Mouse (Mus musculus): ENCODE results near the gene Ntsr2.

DNA sequence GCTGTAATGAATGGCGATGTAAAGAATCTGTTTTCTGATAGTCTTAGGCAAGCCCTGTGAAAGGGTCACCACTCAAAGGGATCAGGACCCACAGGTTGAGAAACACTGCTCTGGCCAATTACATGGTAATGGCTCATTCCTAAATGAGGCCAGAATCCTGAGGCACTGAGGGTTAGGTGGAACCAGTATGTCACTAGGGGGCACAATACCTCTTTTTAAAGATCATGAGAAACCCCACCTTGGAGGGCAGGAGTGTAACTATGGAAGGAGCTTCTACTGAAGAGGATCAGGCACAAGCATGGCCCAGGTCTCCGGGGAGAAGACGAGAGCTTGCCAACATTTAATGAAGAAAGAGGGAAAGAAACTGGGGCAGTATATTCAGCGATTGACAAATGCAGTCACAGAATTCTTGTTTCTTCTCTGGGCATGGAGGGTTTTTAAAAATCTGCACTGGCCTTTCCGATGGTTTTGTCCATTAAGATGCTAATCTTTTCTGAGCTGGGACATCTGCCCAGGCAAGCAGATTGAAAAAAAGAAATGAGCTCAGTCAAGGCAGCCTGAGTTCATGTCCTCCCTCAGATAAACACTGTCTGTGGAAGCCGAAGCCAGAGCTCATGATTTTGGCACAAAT, 9.9 kb downstream of the Ntsr2 start:
- TF ChIP-seq ZNF384 (IDR thresholded peaks at IDR 0.05; ENCODE audit: low read depth, low read length) = no peak
- TF ChIP-seq MAFK (IDR thresholded peaks at IDR 0.05; ENCODE audit: insufficient replicate concordance, low read length) = no peak

Measured in CH12.LX (cell line).